Mouse (Mus musculus): ENCODE results near the gene Ube2q1. TPM values are rescaled to one million over a fixed set of nuclear protein-coding genes. Genes with fewer than 3 reads are reported as not detected.

Gene Ube2q1
- total and polyA plus RNA-seq, 2 experiments, result 10.0 to 16.6 TPM

- TF ChIP-seq POLR2A (IDR thresholded peaks at IDR 0.05; ENCODE audit: extremely low read depth, insufficient read depth, low read length), result no peak
- no peak for TF ChIP-seq CTCF (IDR thresholded peaks at IDR 0.05; ENCODE audit: low read depth, low read length)
- WGBS, result 45% methylated on average over 3 of the region's 3 CpGs
- Histone ChIP-seq H3K27ac (replicated peaks; ENCODE audit: insufficient read depth, low read depth, low read length) (no peak overlapping the region), H3K27me3 (ENCODE audit: control insufficient read depth, insufficient read depth, low read length) (no peaks in the 10 kb centered on the region), H3K4me1 (ENCODE audit: control insufficient read depth, insufficient read depth, low read length) (no peaks in the 10 kb centered on the region), H3K4me3 (ENCODE audit: insufficient read depth, low read depth, low read length) (no peak overlapping the region), H3K79me2 (ENCODE audit: control insufficient read depth, insufficient read depth, low read length) (no peaks in the 10 kb centered on the region), H3K9ac (ENCODE audit: low read depth, low read length) (no peak overlapping the region), H3K36me3 (ENCODE audit: control insufficient read depth, insufficient read depth, low read length) (no peaks in the 10 kb centered on the region)
- DNase-seq (ENCODE audit: extremely low read depth, low read depth, low spot score), result no peak
Observed at GRCm38 (mm10) chr3:89818605-89819004, 45.2 kb downstream of the Ube2q1 start.

- DNase-seq (ENCODE audit: extremely low read depth, low read depth, low spot score), result no peak
- WGBS, result 46% methylated on average over 7 of the region's 7 CpGs
- H3K79me2 ChIP-seq (ENCODE audit: control insufficient read depth, insufficient read depth, low read length), result no peaks in the 10 kb centered on the region
- no peak overlapping the region for H3K27ac ChIP-seq (replicated peaks; ENCODE audit: insufficient read depth, low read depth, low read length)
- TF ChIP-seq POLR2A (IDR thresholded peaks at IDR 0.05; ENCODE audit: extremely low read depth, insufficient read depth, low read length) (no peak), CTCF (IDR thresholded peaks at IDR 0.05; ENCODE audit: low read depth, low read length) (no peak)
- H3K27me3 ChIP-seq (ENCODE audit: control insufficient read depth, insufficient read depth, low read length), result no peaks in the 10 kb centered on the region
- no peaks in the 10 kb centered on the region for H3K4me1 ChIP-seq (ENCODE audit: control insufficient read depth, insufficient read depth, low read length)
- no peak overlapping the region for H3K4me3 ChIP-seq (ENCODE audit: insufficient read depth, low read depth, low read length)
- H3K9ac ChIP-seq (ENCODE audit: low read depth, low read length), result no peak overlapping the region
- H3K36me3 ChIP-seq (ENCODE audit: control insufficient read depth, insufficient read depth, low read length), result no peaks in the 10 kb centered on the region
Observed at GRCm38 (mm10) chr3:89819897-89820296, 46.5 kb downstream of the Ube2q1 start.

- no peaks in the 10 kb centered on the region for H3K79me2 ChIP-seq (ENCODE audit: control insufficient read depth, insufficient read depth, low read length)
- no peaks in the 10 kb centered on the region for H3K4me1 ChIP-seq (ENCODE audit: control insufficient read depth, insufficient read depth, low read length)
- no peak overlapping the region for H3K4me3 ChIP-seq (ENCODE audit: insufficient read depth, low read depth, low read length)
- H3K27me3 ChIP-seq (ENCODE audit: control insufficient read depth, insufficient read depth, low read length), result no peaks in the 10 kb centered on the region
- DNase-seq (ENCODE audit: extremely low read depth, low read depth, low spot score), result no peak
- H3K36me3 ChIP-seq (ENCODE audit: control insufficient read depth, insufficient read depth, low read length), result no peaks in the 10 kb centered on the region
- no peak overlapping the region for H3K27ac ChIP-seq (replicated peaks; ENCODE audit: insufficient read depth, low read depth, low read length)
- 77% methylated on average over 12 of the region's 12 CpGs for WGBS
- no peak overlapping the region for H3K9ac ChIP-seq (ENCODE audit: low read depth, low read length)
- TF ChIP-seq CTCF (IDR thresholded peaks at IDR 0.05; ENCODE audit: low read depth, low read length) (no peak), POLR2A (IDR thresholded peaks at IDR 0.05; ENCODE audit: extremely low read depth, insufficient read depth, low read length) (no peak)
Observed at GRCm38 (mm10) chr3:89820311-89821095, 47.1 kb downstream of the Ube2q1 start.

- no peak overlapping the region for H3K4me3 ChIP-seq (ENCODE audit: insufficient read depth, low read depth, low read length)
- no peak overlapping the region for H3K27ac ChIP-seq (replicated peaks; ENCODE audit: insufficient read depth, low read depth, low read length)
Observed at GRCm38 (mm10) chr3:89821096-89821513, 47.7 kb downstream of the Ube2q1 start.

GRCm38 (mm10) chr3:89821548-89822480 lies 48.4 kb downstream of the Ube2q1 start:
- H3K9ac ChIP-seq (ENCODE audit: low read depth, low read length), result no peak overlapping the region
- TF ChIP-seq CTCF (IDR thresholded peaks at IDR 0.05; ENCODE audit: low read depth, low read length) (no peak), POLR2A (IDR thresholded peaks at IDR 0.05; ENCODE audit: extremely low read depth, insufficient read depth, low read length) (no peak)
- no peaks in the 10 kb centered on the region for H3K4me1 ChIP-seq (ENCODE audit: control insufficient read depth, insufficient read depth, low read length)
- H3K4me3 ChIP-seq (ENCODE audit: insufficient read depth, low read depth, low read length), result no peak overlapping the region
- no peak overlapping the region for H3K27ac ChIP-seq (replicated peaks; ENCODE audit: insufficient read depth, low read depth, low read length)
- WGBS, result 72% methylated on average over 10 of the region's 10 CpGs
- H3K27me3 ChIP-seq (ENCODE audit: control insufficient read depth, insufficient read depth, low read length), result no peaks in the 10 kb centered on the region
- no peak for DNase-seq (ENCODE audit: extremely low read depth, low read depth, low spot score)
- no peaks in the 10 kb centered on the region for H3K79me2 ChIP-seq (ENCODE audit: control insufficient read depth, insufficient read depth, low read length)
- H3K36me3 ChIP-seq (ENCODE audit: control insufficient read depth, insufficient read depth, low read length), result no peaks in the 10 kb centered on the region

More at GRCm38 (mm10) chr3:89821096-89821513, 47.7 kb downstream of the Ube2q1 start:
- WGBS, result 80% methylated on average over 11 of the region's 11 CpGs
- no peak for DNase-seq (ENCODE audit: extremely low read depth, low read depth, low spot score)
- H3K36me3 ChIP-seq (ENCODE audit: control insufficient read depth, insufficient read depth, low read length), result no peaks in the 10 kb centered on the region
- H3K27me3 ChIP-seq (ENCODE audit: control insufficient read depth, insufficient read depth, low read length), result no peaks in the 10 kb centered on the region
- no peaks in the 10 kb centered on the region for H3K79me2 ChIP-seq (ENCODE audit: control insufficient read depth, insufficient read depth, low read length)
- H3K9ac ChIP-seq (ENCODE audit: low read depth, low read length), result no peak overlapping the region
- TF ChIP-seq CTCF (IDR thresholded peaks at IDR 0.05; ENCODE audit: low read depth, low read length) (no peak), POLR2A (IDR thresholded peaks at IDR 0.05; ENCODE audit: extremely low read depth, insufficient read depth, low read length) (no peak)
- no peaks in the 10 kb centered on the region for H3K4me1 ChIP-seq (ENCODE audit: control insufficient read depth, insufficient read depth, low read length)

All from liver, adult 2 months (tissue).